Mouse (Mus musculus): Measurements from ENCODE around the gene Map3k5. TPM values are rescaled to one million over a fixed set of nuclear protein-coding genes. Genes with fewer than 3 reads are reported as not detected.

Gene Map3k5
- polyA plus RNA-seq, 1 experiment from 2014 or later, result 3.1 TPM

DNA sequence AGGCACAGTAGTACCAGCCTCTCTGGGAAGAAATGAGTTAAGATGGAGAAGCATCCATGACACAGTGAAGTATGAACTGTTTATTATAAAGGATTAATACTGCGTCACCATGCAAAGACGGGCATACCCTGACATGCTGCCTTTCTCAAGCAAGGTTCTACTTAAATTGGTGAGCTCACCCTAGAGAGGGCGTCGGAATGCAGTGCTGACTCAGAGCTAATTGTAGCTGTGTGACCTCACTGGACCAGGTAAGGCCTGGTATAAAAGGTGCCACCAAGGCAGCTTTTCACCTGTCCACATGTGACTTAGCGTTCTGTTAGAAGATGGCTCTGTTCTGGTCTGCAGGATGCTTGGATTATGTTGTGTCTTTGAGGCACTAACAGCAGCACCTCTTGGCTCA is 225.0 kb downstream of the Map3k5 start:
- no peak overlapping the region for H3K4me2 ChIP-seq (replicated peaks; ENCODE audit: low read depth, low read length)
- H3K4me3 ChIP-seq (ENCODE audit: low read depth, low read length), result no peak overlapping the region
- TF ChIP-seq EP300 (IDR thresholded peaks at IDR 0.05) (no peak), CTCF (IDR thresholded peaks at IDR 0.05) (no peak)
- DNase-seq (ENCODE audit: low spot score) (no peak), ATAC-seq (no peak)
- H3K4me1 ChIP-seq (ENCODE audit: insufficient read depth, low read depth, low read length), result no peaks in the 10 kb centered on the region
- H3K36me3 ChIP-seq (ENCODE audit: insufficient read depth, low read length), result no peaks in the 10 kb centered on the region
- H3K9me3 ChIP-seq (ENCODE audit: low read length), result no peaks in the 10 kb centered on the region
- H3K9ac ChIP-seq (replicated peaks; ENCODE audit: low read depth), result no peak overlapping the region
- no peaks in the 10 kb centered on the region for H3K27me3 ChIP-seq (replicated peaks; ENCODE audit: insufficient read depth, low read length)
- H3K27ac ChIP-seq (ENCODE audit: low read length), result no peak overlapping the region
- WGBS, result 62% methylated on average over 5 of the region's 5 CpGs

GRCm38 (mm10) chr10:20160914-20161313 is 226.6 kb downstream of the Map3k5 start:
- 47% methylated on average over 8 of the region's 8 CpGs for WGBS
- no peaks in the 10 kb centered on the region for H3K27me3 ChIP-seq (replicated peaks; ENCODE audit: insufficient read depth, low read length)
- ATAC-seq (no peak), DNase-seq (ENCODE audit: low spot score) (no peak)
- no peak overlapping the region for H3K9ac ChIP-seq (replicated peaks; ENCODE audit: low read depth)
- no peaks in the 10 kb centered on the region for H3K36me3 ChIP-seq (ENCODE audit: insufficient read depth, low read length)
- no peak overlapping the region for H3K4me3 ChIP-seq (ENCODE audit: low read depth, low read length)
- no peaks in the 10 kb centered on the region for H3K4me1 ChIP-seq (ENCODE audit: insufficient read depth, low read depth, low read length)
- TF ChIP-seq CTCF (IDR thresholded peaks at IDR 0.05) (no peak), EP300 (IDR thresholded peaks at IDR 0.05) (no peak)
- no peaks in the 10 kb centered on the region for H3K9me3 ChIP-seq (ENCODE audit: low read length)
- no peak overlapping the region for H3K27ac ChIP-seq (ENCODE audit: low read length)
- no peak overlapping the region for H3K4me2 ChIP-seq (replicated peaks; ENCODE audit: low read depth, low read length)

- WGBS, result 65% methylated on average over 5 of the region's 5 CpGs
- ATAC-seq (0 out of 2 replicates have a peak, but pooled peaks have one; percentile 19), DNase-seq (ENCODE audit: low spot score) (no peak)
- Histone ChIP-seq H3K4me1 (ENCODE audit: insufficient read depth, low read depth, low read length) (no peaks in the 10 kb centered on the region), H3K9me3 (ENCODE audit: low read length) (no peaks in the 10 kb centered on the region), H3K4me3 (ENCODE audit: low read depth, low read length) (no peak overlapping the region), H3K27ac (ENCODE audit: low read length) (no peak overlapping the region), H3K27me3 (replicated peaks; ENCODE audit: insufficient read depth, low read length) (no peaks in the 10 kb centered on the region), H3K4me2 (replicated peaks; ENCODE audit: low read depth, low read length) (no peak overlapping the region), H3K9ac (replicated peaks; ENCODE audit: low read depth) (no peak overlapping the region), H3K36me3 (ENCODE audit: insufficient read depth, low read length) (no peaks in the 10 kb centered on the region)
- TF ChIP-seq EP300 (IDR thresholded peaks at IDR 0.05), result no peak
- TF ChIP-seq CTCF (IDR thresholded peaks at IDR 0.05), result no peak
Measured at GRCm38 (mm10) chr10:20164810-20165209, 230.5 kb downstream of the Map3k5 start.

GRCm38 (mm10) chr10:20166797-20167196 is 232.5 kb downstream of the Map3k5 start:
- Histone ChIP-seq H3K27ac (ENCODE audit: low read length) (no peak overlapping the region), H3K4me2 (replicated peaks; ENCODE audit: low read depth, low read length) (no peak overlapping the region), H3K9me3 (ENCODE audit: low read length) (no peaks in the 10 kb centered on the region), H3K36me3 (ENCODE audit: insufficient read depth, low read length) (no peaks in the 10 kb centered on the region), H3K27me3 (replicated peaks; ENCODE audit: insufficient read depth, low read length) (no peaks in the 10 kb centered on the region), H3K9ac (replicated peaks; ENCODE audit: low read depth) (no peak overlapping the region), H3K4me3 (ENCODE audit: low read depth, low read length) (no peak overlapping the region), H3K4me1 (ENCODE audit: insufficient read depth, low read depth, low read length) (peaks cover 2% of the 10 kb centered on the region; the same call in 1 of the 2 replicates)
- WGBS, result 71% methylated on average over 11 of the region's 11 CpGs
- DNase-seq (ENCODE audit: low spot score) (no peak), ATAC-seq (no peak)
- TF ChIP-seq EP300 (IDR thresholded peaks at IDR 0.05) (no peak), CTCF (IDR thresholded peaks at IDR 0.05) (no peak)

DNA sequence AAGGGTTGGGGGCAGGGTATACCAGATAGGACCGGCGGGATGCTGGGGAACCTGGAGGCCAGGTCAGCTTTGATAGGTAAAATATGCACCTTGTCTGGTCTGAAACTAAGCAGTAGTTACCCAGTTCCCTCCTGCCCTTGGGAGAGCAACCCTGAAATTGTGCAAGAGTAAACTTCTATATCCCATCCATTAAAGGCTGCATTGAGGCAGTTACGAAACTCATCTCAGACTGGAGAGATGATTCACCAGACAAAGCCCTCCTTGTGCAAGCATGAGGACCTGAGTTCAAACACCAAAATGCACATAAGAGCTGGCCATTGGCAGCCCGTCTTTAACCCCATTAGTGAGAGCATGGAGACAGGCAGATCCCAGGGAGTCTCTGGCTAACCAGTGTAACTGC is 233.2 kb downstream of the Map3k5 start:
- no peak for ATAC-seq
- H3K4me1 ChIP-seq (ENCODE audit: insufficient read depth, low read depth, low read length), result peaks cover 2% of the 10 kb centered on the region; the same call in 1 of the 2 replicates
- H3K4me2 ChIP-seq (replicated peaks; ENCODE audit: low read depth, low read length), result no peak overlapping the region
- peak; percentile 51 for DNase-seq (ENCODE audit: low spot score)
- H3K36me3 ChIP-seq (ENCODE audit: insufficient read depth, low read length), result no peaks in the 10 kb centered on the region
- no peak overlapping the region for H3K9ac ChIP-seq (replicated peaks; ENCODE audit: low read depth)
- H3K27ac ChIP-seq (ENCODE audit: low read length), result no peak overlapping the region
- 81% methylated on average over 4 of the region's 4 CpGs for WGBS
- H3K4me3 ChIP-seq (ENCODE audit: low read depth, low read length), result no peak overlapping the region
- H3K9me3 ChIP-seq (ENCODE audit: low read length), result no peaks in the 10 kb centered on the region
- H3K27me3 ChIP-seq (replicated peaks; ENCODE audit: insufficient read depth, low read length), result no peaks in the 10 kb centered on the region
- no peak for TF ChIP-seq EP300 (IDR thresholded peaks at IDR 0.05)
- no peak for TF ChIP-seq CTCF (IDR thresholded peaks at IDR 0.05)

GRCm38 (mm10) chr10:20169182-20169674 is 235.0 kb downstream of the Map3k5 start:
- H3K4me3 ChIP-seq (ENCODE audit: low read depth, low read length), result no peak overlapping the region
- no peaks in the 10 kb centered on the region for H3K9me3 ChIP-seq (ENCODE audit: low read length)
- TF ChIP-seq EP300 (IDR thresholded peaks at IDR 0.05), result no peak
- TF ChIP-seq CTCF (IDR thresholded peaks at IDR 0.05), result no peak
- WGBS, result 55% methylated on average over 3 of the region's 3 CpGs
- peaks cover 2% of the 10 kb centered on the region; the same call in 1 of the 2 replicates for H3K4me1 ChIP-seq (ENCODE audit: insufficient read depth, low read depth, low read length)
- H3K36me3 ChIP-seq (ENCODE audit: insufficient read depth, low read length), result no peaks in the 10 kb centered on the region
- DNase-seq (ENCODE audit: low spot score) (peak; percentile 42), ATAC-seq (peak; percentile 23; the same call in 1 of the 2 replicates)
- no peak overlapping the region for H3K4me2 ChIP-seq (replicated peaks; ENCODE audit: low read depth, low read length)
- no peaks in the 10 kb centered on the region for H3K27me3 ChIP-seq (replicated peaks; ENCODE audit: insufficient read depth, low read length)
- H3K27ac ChIP-seq (ENCODE audit: low read length), result no peak overlapping the region
- H3K9ac ChIP-seq (replicated peaks; ENCODE audit: low read depth), result no peak overlapping the region
